Comparison of ENCODE assay signal across 26 mouse cellular contexts in the genomic region with DNA sequence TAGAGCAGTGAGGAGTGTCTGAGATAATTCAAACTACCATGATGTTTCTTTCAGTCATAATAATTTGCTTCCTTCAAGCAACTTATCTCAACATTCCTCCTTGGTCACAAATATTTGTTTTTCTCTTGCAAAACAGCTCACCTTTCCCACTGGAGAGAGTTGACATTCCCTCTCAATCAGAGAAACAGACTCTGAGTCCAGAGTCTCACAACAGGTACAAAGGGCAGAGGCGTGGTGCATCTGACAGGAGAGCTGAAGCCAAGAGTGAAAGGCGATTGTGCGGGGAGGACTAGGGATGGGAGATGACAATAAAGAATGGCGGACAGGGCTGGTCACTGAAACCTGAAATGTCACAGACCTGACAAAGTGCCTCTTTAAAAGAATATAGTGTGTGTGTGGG. TPM values are rescaled to one million over a fixed set of nuclear protein-coding genes. Genes with fewer than 3 reads are reported as not detected.
DNase-seq lines count a peak whose midpoint lies in the region; ATAC-seq and TF ChIP-seq lines count a peak whose summit lies in the region.
"Had no signal": no experiment of that assay in that cellular context is flagged by ENCODE, and none has a peak within 500 bp of the region (broad histone marks: within the 10 kb centered on the region; RNA-seq: fewer than 3 reads in every experiment).

No protein-coding gene starts in this region.

- peak; percentile 98 for DNase-seq in liver, adult 2 months (ENCODE audit: extremely low read depth, low read depth, low spot score)
- no peak for DNase-seq in liver, embryonic 11.5 days (ENCODE audit: low spot score)
- peak; percentile 54 for DNase-seq in kidney, postnatal 14 days
- no peak for DNase-seq in hindbrain, embryonic 10.5 days (ENCODE audit: low spot score)
- no peak for DNase-seq in cerebellum, adult 11 months
- DNase-seq in cerebellum, postnatal 36 days = no peak
- DNase-seq: adrenal gland, adult 2 months; cerebellum, adult 11-12 months; cerebellum, postnatal 14 days; gastrocnemius, postnatal 36 days; heart, postnatal 4 days; left cerebral cortex, postnatal 4 days; retina, postnatal 1 day; thymus, adult 18-20 months; thymus, postnatal 4 days had no signal

- no peaks in the 10 kb centered on the region for H3K9me3 ChIP-seq in liver, embryonic 11.5 days (ENCODE audit: control insufficient read depth, low read length)
- H3K9me3 ChIP-seq in liver, embryonic 16.5 days (replicated peaks; ENCODE audit: control insufficient read depth, low read length) = no peaks in the 10 kb centered on the region
- no peaks in the 10 kb centered on the region for H3K9me3 ChIP-seq in hindbrain, embryonic 10.5 days
- H3K9me3 ChIP-seq: embryonic facial prominence, embryonic 12.5 days; forebrain, embryonic 12.5 days; hindbrain, embryonic 15.5 days; limb, embryonic 15.5 days; midbrain, embryonic 10.5 days; neural tube, embryonic 13.5 days had no signal

- H3K27me3 ChIP-seq in liver, adult 2 months (ENCODE audit: control insufficient read depth, insufficient read depth, low read length) = no peaks in the 10 kb centered on the region
- H3K27me3 ChIP-seq in liver, embryonic 11.5 days (replicated peaks; ENCODE audit: control insufficient read depth, insufficient read depth, low read length) = no peaks in the 10 kb centered on the region
- H3K27me3 ChIP-seq in liver, embryonic 16.5 days (ENCODE audit: control insufficient read depth, insufficient read depth, low read depth, low read length) = no peaks in the 10 kb centered on the region
- H3K27me3 ChIP-seq in hindbrain, embryonic 10.5 days (ENCODE audit: insufficient read depth, poor library complexity, severe bottlenecking) = no peaks in the 10 kb centered on the region
- H3K27me3 ChIP-seq: embryonic facial prominence, embryonic 12.5 days; forebrain, embryonic 12.5 days; hindbrain, embryonic 15.5 days; limb, embryonic 15.5 days; neural tube, embryonic 13.5 days had no signal

- no peak for ATAC-seq in liver, embryonic 11.5 days (replicated peaks; ENCODE audit: low FRiP score)
- ATAC-seq in liver, embryonic 16.5 days (ENCODE audit: low read depth) = peak; percentile 68
- ATAC-seq: midbrain, embryonic 16.5 days had no signal

- 31% methylated on average over 4 of the region's 4 CpGs for WGBS in liver, adult 2 months
- WGBS in liver, embryonic 11.5 days = 87% methylated on average over 4 of the region's 4 CpGs
- 82% methylated on average over 4 of the region's 4 CpGs for WGBS in liver, embryonic 16.5 days (ENCODE audit: insufficient replicate concordance)
- WGBS in hindbrain, embryonic 10.5 days = 92% methylated on average over 4 of the region's 4 CpGs

- H3K79me2 ChIP-seq in liver, adult 2 months (ENCODE audit: control insufficient read depth, insufficient read depth, low read length) = no peaks in the 10 kb centered on the region

- TF ChIP-seq POLR2A in liver, adult 2 months (IDR thresholded peaks at IDR 0.05; ENCODE audit: extremely low read depth, insufficient read depth, low read length) = no peak

- no peak overlapping the region for H3K4me2 ChIP-seq in liver, embryonic 11.5 days
- no peak overlapping the region for H3K4me2 ChIP-seq in liver, embryonic 16.5 days (ENCODE audit: low read depth, low read length)
- H3K4me2 ChIP-seq: embryonic facial prominence, embryonic 12.5 days; forebrain, embryonic 12.5 days; hindbrain, embryonic 15.5 days; limb, embryonic 15.5 days; neural tube, embryonic 13.5 days had no signal

- no peak for TF ChIP-seq CTCF in liver, adult 2 months (IDR thresholded peaks at IDR 0.05; ENCODE audit: low read depth, low read length)

- H3K9ac ChIP-seq in liver, adult 2 months (ENCODE audit: low read depth, low read length) = no peak overlapping the region
- H3K9ac ChIP-seq in liver, embryonic 11.5 days (ENCODE audit: low read depth, low read length) = no peak overlapping the region
- H3K9ac ChIP-seq in liver, embryonic 16.5 days (ENCODE audit: low read depth, low read length) = no peak overlapping the region
- H3K9ac ChIP-seq: embryonic facial prominence, embryonic 12.5 days; forebrain, embryonic 12.5 days; hindbrain, embryonic 15.5 days; limb, embryonic 15.5 days; neural tube, embryonic 13.5 days had no signal

- H3K4me1 ChIP-seq in liver, adult 2 months (ENCODE audit: control insufficient read depth, insufficient read depth, low read length) = peaks cover 31% of the 10 kb centered on the region
- H3K4me1 ChIP-seq in liver, embryonic 11.5 days (replicated peaks; ENCODE audit: control insufficient read depth, insufficient read depth, low read length) = no peaks in the 10 kb centered on the region
- H3K4me1 ChIP-seq in liver, embryonic 16.5 days (ENCODE audit: control insufficient read depth, low read depth, low read length) = peaks cover 18% of the 10 kb centered on the region
- H3K4me1 ChIP-seq in hindbrain, embryonic 10.5 days (replicated peaks) = no peaks in the 10 kb centered on the region
- H3K4me1 ChIP-seq: embryonic facial prominence, embryonic 12.5 days; forebrain, embryonic 12.5 days; hindbrain, embryonic 15.5 days; limb, embryonic 15.5 days; midbrain, embryonic 10.5 days; neural tube, embryonic 13.5 days had no signal

- peak overlapping the region; percentile 74 for H3K27ac ChIP-seq in liver, adult 2 months (replicated peaks; ENCODE audit: insufficient read depth, low read depth, low read length)
- no peak overlapping the region for H3K27ac ChIP-seq in liver, embryonic 11.5 days (ENCODE audit: low read depth, low read length)
- peak overlapping the region; percentile 78 for H3K27ac ChIP-seq in liver, embryonic 16.5 days (ENCODE audit: low read length)
- no peak overlapping the region for H3K27ac ChIP-seq in hindbrain, embryonic 10.5 days
- H3K27ac ChIP-seq: embryonic facial prominence, embryonic 12.5 days; forebrain, embryonic 12.5 days; hindbrain, embryonic 15.5 days; left cerebral cortex, adult 2 months; limb, embryonic 15.5 days; macrophage; midbrain, embryonic 10.5 days; neural tube, embryonic 13.5 days had no signal

- H3K36me3 ChIP-seq in liver, adult 2 months (ENCODE audit: control insufficient read depth, insufficient read depth, low read length) = no peaks in the 10 kb centered on the region
- H3K36me3 ChIP-seq in liver, embryonic 11.5 days (ENCODE audit: control insufficient read depth, insufficient read depth, low read length) = no peaks in the 10 kb centered on the region
- H3K36me3 ChIP-seq in liver, embryonic 16.5 days (ENCODE audit: control insufficient read depth, insufficient read depth) = no peaks in the 10 kb centered on the region
- no peaks in the 10 kb centered on the region for H3K36me3 ChIP-seq in hindbrain, embryonic 10.5 days
- H3K36me3 ChIP-seq: embryonic facial prominence, embryonic 12.5 days; forebrain, embryonic 12.5 days; hindbrain, embryonic 15.5 days; limb, embryonic 15.5 days; midbrain, embryonic 10.5 days; neural tube, embryonic 13.5 days had no signal

- no peak overlapping the region for H3K4me3 ChIP-seq in liver, adult 2 months (ENCODE audit: insufficient read depth, low read depth, low read length)
- H3K4me3 ChIP-seq in liver, embryonic 11.5 days (ENCODE audit: low read depth, low read length) = no peak overlapping the region
- H3K4me3 ChIP-seq in liver, embryonic 16.5 days (ENCODE audit: low read depth, low read length) = no peak overlapping the region
- no peak overlapping the region for H3K4me3 ChIP-seq in hindbrain, embryonic 10.5 days
- H3K4me3 ChIP-seq: embryonic facial prominence, embryonic 12.5 days; forebrain, embryonic 12.5 days; hindbrain, embryonic 15.5 days; left cerebral cortex, adult 2 months; limb, embryonic 15.5 days; midbrain, embryonic 10.5 days; myocyte; neural tube, embryonic 13.5 days had no signal

RNA-seq across cellular contexts. Expression of gene Abhd2, which starts 16.3 kb away (rescaled TPM):
- 51.2 and 95.1 TPM in 2 replicates for total RNA-seq in liver, adult 2 months (2014; rRNA removed)
- polyA plus RNA-seq in liver, adult 2 months (2012; rRNA removed) = 46.4 and 99.1 TPM in 2 replicates
- polyA plus RNA-seq in liver, embryonic 11.5 days (2014; fragmentation: Nextera tagmentation; extraction: Ambion mirVana) = 11.5 and 13.4 TPM in 2 replicates
- 13.1 and 14.4 TPM in 2 replicates for polyA plus RNA-seq in liver, embryonic 16.5 days (2015; fragmentation: Nextera tagmentation; extraction: Ambion mirVana)
- 8.0 and 10.1 TPM in 2 replicates for polyA plus RNA-seq in hindbrain, embryonic 10.5 days (2016; fragmentation: Nextera tagmentation; extraction: Ambion mirVana)

Comparison
In these comparisons a context has a peak if more than half of its experiments do, and no peak if none do; other contexts are left out.
1. DNase-seq: peak in liver, adult 2 months (single experiment) and kidney, postnatal 14 days (single experiment); none in liver, embryonic 11.5 days (single experiment), hindbrain, embryonic 10.5 days (single experiment), cerebellum, adult 11 months (single experiment) and cerebellum, postnatal 36 days (0 of 2).
2. H3K27ac ChIP-seq: peak in liver, adult 2 months (single experiment) and liver, embryonic 16.5 days (single experiment); none in liver, embryonic 11.5 days (single experiment) and hindbrain, embryonic 10.5 days (single experiment).